Mouse (Mus musculus) E14TG2a.4 (cell line): Measurements from ENCODE around the gene V1ra8.

ENCODE experiments used
- CTCF ChIP-seq: conservative IDR thresholded peaks from 2 replicates; pipeline ENCODE4 v1.5.1; 2014; ENCODE audit warnings: low read length
- NANOG ChIP-seq: IDR thresholded peaks from 2 replicates; pipeline ENCODE4 v1.6.1; 2014; ENCODE audit warnings: borderline replicate concordance, low read length, mixed read lengths
- POU5F1 ChIP-seq: IDR thresholded peaks from 2 replicates; pipeline ENCODE4 v1.6.1; 2014; ENCODE audit warnings: low read length, borderline replicate concordance

- TF ChIP-seq CTCF (no peak), POU5F1 (no peak), NANOG (no peak)
Observed at GRCm38 (mm10) chr6:90174508-90174907, 28.1 kb upstream of the V1ra8 start, which contains the start of gene Vmn1r52.
